Mouse (Mus musculus) testis, adult 2 months (tissue): ENCODE results near the gene Aimp1.

Experiments
- CTCF ChIP-seq: fragments of 200-500 bp; IDR thresholded peaks from 2 replicates; pipeline ENCODE4 v1.5.1; 2012; ENCODE audit warnings: low read depth, mild to moderate bottlenecking, inconsistent platforms, low read length, moderate library complexity; ENCODE audit not compliant: control insufficient read depth, insufficient read depth, insufficient replicate concordance
- POLR2A ChIP-seq: fragments of 200-500 bp; IDR thresholded peaks from 2 replicates; pipeline ENCODE4 v1.6.1; 2012; ENCODE audit warnings: low read depth, mild to moderate bottlenecking, inconsistent platforms, low read length, moderate library complexity; ENCODE audit not compliant: control insufficient read depth

DNA sequence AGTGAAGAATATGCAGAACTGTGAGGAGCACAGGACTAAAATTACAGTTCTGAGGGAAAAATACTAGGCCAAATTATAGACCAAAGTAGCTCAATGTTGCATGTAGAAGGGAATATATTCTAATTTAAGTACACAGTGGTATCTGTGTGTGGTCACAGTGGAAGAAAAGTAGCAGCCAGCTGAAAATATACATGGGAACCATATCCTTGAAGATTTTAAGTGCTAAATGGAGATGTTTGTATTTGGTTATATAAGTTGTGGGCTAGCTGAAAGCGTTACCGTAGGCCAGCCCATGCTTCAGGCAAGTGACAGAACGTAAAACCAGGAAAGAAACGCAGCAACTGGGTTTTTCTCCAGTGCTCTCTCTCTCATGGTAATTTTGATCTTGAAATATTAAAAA, 33.1 kb upstream of the Aimp1 start:
- TF ChIP-seq POLR2A (no peak), CTCF (no peak)
